Mouse (Mus musculus) G1E-ER4 (cell line): ENCODE results near the gene Mical2. TPM values are rescaled to one million over a fixed set of nuclear protein-coding genes. Genes with fewer than 3 reads are reported as not detected.

Source experiments
- GATA1 ChIP-seq: IDR thresholded peaks from one replicate; pipeline ENCODE4 v1.8.0; 2012; ENCODE audit warnings: low read length, inconsistent platforms
- polyA plus RNA-seq: library from polyadenylated mRNA; stranded (reverse); fragments of >175 nt; gene quantifications from 2 replicates; pipeline ENCODE4 v1.2.3, GENCODE M21; 2012

Gene Mical2
- polyA plus RNA-seq, 1 experiment = not detected

- TF ChIP-seq GATA1 = no peak
These were observed 22.8 kb upstream of the Mical2 start for GRCm38 (mm10) chr7:112202843-112203242.

- no peak for TF ChIP-seq GATA1
These were observed 21.7 kb upstream of the Mical2 start for GRCm38 (mm10) chr7:112203937-112204336.

GRCm38 (mm10) chr7:112204380-112204963 is 21.2 kb upstream of the Mical2 start:
- no peak for TF ChIP-seq GATA1

GRCm38 (mm10) chr7:112205513-112205912 is 20.1 kb upstream of the Mical2 start:
- TF ChIP-seq GATA1 = no peak

- TF ChIP-seq GATA1 = no peak
These were observed 17.9 kb upstream of the Mical2 start for GRCm38 (mm10) chr7:112207717-112208116.

- TF ChIP-seq GATA1 = no peak
These were observed 17.1 kb upstream of the Mical2 start for GRCm38 (mm10) chr7:112208323-112209167.

GRCm38 (mm10) chr7:112209621-112210020 is 16.0 kb upstream of the Mical2 start:
- no peak for TF ChIP-seq GATA1

GRCm38 (mm10) chr7:112212921-112213721 is 12.5 kb upstream of the Mical2 start:
- TF ChIP-seq GATA1 = no peak

- no peak for TF ChIP-seq GATA1
These were observed 9.8 kb upstream of the Mical2 start for GRCm38 (mm10) chr7:112215871-112216270.

- TF ChIP-seq GATA1 = no peak
These were observed 8.9 kb upstream of the Mical2 start for GRCm38 (mm10) chr7:112216720-112217119.

GRCm38 (mm10) chr7:112217208-112217607 is 8.4 kb upstream of the Mical2 start:
- no peak for TF ChIP-seq GATA1

- no peak for TF ChIP-seq GATA1
These were observed 2.7 kb upstream of the Mical2 start for GRCm38 (mm10) chr7:112222733-112223524.

- no peak for TF ChIP-seq GATA1
These were observed 802 bp upstream of the Mical2 start for GRCm38 (mm10) chr7:112224854-112225253.

- no peak for TF ChIP-seq GATA1
These were observed 1.0 kb downstream of the Mical2 start for GRCm38 (mm10) chr7:112226446-112227265.

GRCm38 (mm10) chr7:112227266-112227562 is 1.6 kb downstream of the Mical2 start:
- no peak for TF ChIP-seq GATA1
